Mouse (Mus musculus): ENCODE results near the gene Tbc1d9b.
"Not testable (repeated sequence)": the region's sequence is repeated elsewhere in the genome, so short reads cannot be mapped to it uniquely, and the experiment has no call there.

Gene Tbc1d9b

GRCm38 (mm10) chr11:50138206-50138822, 7.1 kb downstream of the Tbc1d9b start:
- DNase-seq (ENCODE audit: low read depth, low spot score), result peak; percentile 64

- DNase-seq (ENCODE audit: low read depth, low spot score), result peak; percentile 83
Observed at GRCm38 (mm10) chr11:50139571-50139970, 8.4 kb downstream of the Tbc1d9b start.

GRCm38 (mm10) chr11:50145529-50145928, 14.3 kb downstream of the Tbc1d9b start:
- no peak for DNase-seq (ENCODE audit: low read depth, low spot score)

GRCm38 (mm10) chr11:50146121-50146520, 14.9 kb downstream of the Tbc1d9b start:
- no peak for DNase-seq (ENCODE audit: low read depth, low spot score)

GRCm38 (mm10) chr11:50147267-50147957, 16.2 kb downstream of the Tbc1d9b start:
- DNase-seq (ENCODE audit: low read depth, low spot score), result no peak

GRCm38 (mm10) chr11:50147958-50148476, 16.8 kb downstream of the Tbc1d9b start:
- no peak for DNase-seq (ENCODE audit: low read depth, low spot score)

GRCm38 (mm10) chr11:50149200-50149599, 18.0 kb downstream of the Tbc1d9b start:
- no peak for DNase-seq (ENCODE audit: low read depth, low spot score)

- no peak for DNase-seq (ENCODE audit: low read depth, low spot score)
Observed at GRCm38 (mm10) chr11:50149603-50150150, 18.5 kb downstream of the Tbc1d9b start.

GRCm38 (mm10) chr11:50151374-50151773, 20.2 kb downstream of the Tbc1d9b start:
- no peak for DNase-seq (ENCODE audit: low read depth, low spot score)

- no peak for DNase-seq (ENCODE audit: low read depth, low spot score)
Observed at GRCm38 (mm10) chr11:50154166-50154565, 23.0 kb downstream of the Tbc1d9b start.

GRCm38 (mm10) chr11:50154777-50155520, 23.8 kb downstream of the Tbc1d9b start:
- DNase-seq (ENCODE audit: low read depth, low spot score), result no peak

- DNase-seq (ENCODE audit: low read depth, low spot score), result no peak
Observed at GRCm38 (mm10) chr11:50155785-50156184, 24.6 kb downstream of the Tbc1d9b start.

GRCm38 (mm10) chr11:50156725-50157258, 25.6 kb downstream of the Tbc1d9b start:
- no peak for DNase-seq (ENCODE audit: low read depth, low spot score)

- no peak for DNase-seq (ENCODE audit: low read depth, low spot score)
Observed at GRCm38 (mm10) chr11:50158346-50158745, 27.1 kb downstream of the Tbc1d9b start.

- DNase-seq (ENCODE audit: low read depth, low spot score), result no peak
Observed at GRCm38 (mm10) chr11:50159347-50159746, 28.2 kb downstream of the Tbc1d9b start.

GRCm38 (mm10) chr11:50161578-50162304, 30.5 kb downstream of the Tbc1d9b start:
- DNase-seq (ENCODE audit: low read depth, low spot score), result peak; percentile 74

GRCm38 (mm10) chr11:50162338-50163050, 31.3 kb downstream of the Tbc1d9b start:
- DNase-seq (ENCODE audit: low read depth, low spot score), result no peak

GRCm38 (mm10) chr11:50168352-50168751, 37.2 kb downstream of the Tbc1d9b start:
- no peak for DNase-seq (ENCODE audit: low read depth, low spot score)

GRCm38 (mm10) chr11:50174111-50174729, 43.0 kb downstream of the Tbc1d9b start, which contains the start of gene Mrnip:
Mrnip (plus strand) TSS chr11:50174444.
- DNase-seq (ENCODE audit: low read depth, low spot score), result not testable (repeated sequence)

GRCm38 (mm10) chr11:50174730-50175187, 43.6 kb downstream of the Tbc1d9b start:
- DNase-seq (ENCODE audit: low read depth, low spot score), result peak; percentile 99

Data from R1 (cell line).